Mouse (Mus musculus) embryonic fibroblast, embryonic 13.5 days (primary cell): ENCODE measurements around the gene Ppargc1a.

ENCODE experiments used
- CTCF ChIP-seq: IDR thresholded peaks from 2 replicates; pipeline ENCODE4 v1.5.1; 2011; ENCODE audit warnings: mild to moderate bottlenecking, control low read depth, low read length, moderate library complexity, borderline replicate concordance; ENCODE audit not compliant: insufficient read depth
- POLR2A ChIP-seq: IDR thresholded peaks from 2 replicates; pipeline ENCODE4 v1.6.1; 2011; ENCODE audit warnings: low read depth, mild to moderate bottlenecking, control low read depth, low read length, moderate library complexity

DNA sequence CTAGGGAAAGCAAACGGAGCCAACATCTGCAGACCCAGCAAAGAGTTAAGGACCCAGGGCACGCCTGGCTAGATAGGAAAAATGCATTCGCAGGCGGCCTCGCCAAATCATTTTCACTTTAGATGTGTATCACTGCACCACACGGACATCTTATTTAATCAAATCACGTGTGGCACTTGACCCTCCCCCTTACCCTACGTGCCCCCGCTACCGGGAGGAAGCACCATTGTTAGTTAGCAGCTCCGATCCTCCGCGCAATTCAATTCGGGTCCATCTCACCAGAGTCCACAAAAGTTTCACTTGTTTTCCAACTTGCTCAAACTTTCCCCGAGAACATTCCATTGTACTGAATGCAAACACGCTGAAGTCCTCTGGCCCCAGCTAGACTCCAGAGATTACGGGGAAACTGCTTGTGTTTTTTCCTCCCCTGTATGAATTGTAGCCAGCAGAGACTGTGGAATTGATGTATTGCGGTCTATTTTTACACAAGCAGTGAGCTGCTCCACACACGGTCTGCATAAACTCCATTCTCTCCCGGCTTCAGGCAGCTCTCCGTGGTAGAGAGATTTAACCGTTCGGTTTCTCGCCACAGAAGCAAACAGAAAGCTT, 14.9 kb downstream of the Ppargc1a start:
- TF ChIP-seq POLR2A (no peak), CTCF (no peak)
